Mouse (Mus musculus): ENCODE data around the gene Sbk1. TPM values are rescaled to one million over a fixed set of nuclear protein-coding genes. Genes with fewer than 3 reads are reported as not detected.
"Not testable (repeated sequence)": the region's sequence is repeated elsewhere in the genome, so short reads cannot be mapped to it uniquely, and the experiment has no call there.

Gene Sbk1
- polyA plus RNA-seq, 1 experiment from 2014 or later = 292 TPM

GRCm38 (mm10) chr7:126282683-126282990 lies 10.2 kb downstream of the Sbk1 start:
- peaks cover 90% of the 10 kb centered on the region for H3K4me1 ChIP-seq (replicated peaks)
- H3K9me3 ChIP-seq; H3K4me2 ChIP-seq; H3K4me3 ChIP-seq; H3K27ac ChIP-seq (replicated peaks); ATAC-seq (ENCODE audit: low FRiP score, low read depth); H3K9ac ChIP-seq; H3K27me3 ChIP-seq: not testable (repeated sequence)
- peaks cover 20% of the 10 kb centered on the region for H3K36me3 ChIP-seq
- WGBS = 74% methylated on average over 8 of the region's 8 CpGs

GRCm38 (mm10) chr7:126284021-126284420 lies 11.6 kb downstream of the Sbk1 start:
- H3K4me3 ChIP-seq = no peak overlapping the region
- no peaks in the 10 kb centered on the region for H3K9me3 ChIP-seq
- H3K27ac ChIP-seq (replicated peaks) = no peak overlapping the region
- no peaks in the 10 kb centered on the region for H3K27me3 ChIP-seq
- no peak overlapping the region for H3K4me2 ChIP-seq
- 95% methylated on average over 5 of the region's 5 CpGs for WGBS
- H3K4me1 ChIP-seq (replicated peaks) = peaks cover 90% of the 10 kb centered on the region
- no peak for ATAC-seq (ENCODE audit: low FRiP score, low read depth)
- H3K9ac ChIP-seq = no peak overlapping the region
- peaks cover 17% of the 10 kb centered on the region for H3K36me3 ChIP-seq

DNA sequence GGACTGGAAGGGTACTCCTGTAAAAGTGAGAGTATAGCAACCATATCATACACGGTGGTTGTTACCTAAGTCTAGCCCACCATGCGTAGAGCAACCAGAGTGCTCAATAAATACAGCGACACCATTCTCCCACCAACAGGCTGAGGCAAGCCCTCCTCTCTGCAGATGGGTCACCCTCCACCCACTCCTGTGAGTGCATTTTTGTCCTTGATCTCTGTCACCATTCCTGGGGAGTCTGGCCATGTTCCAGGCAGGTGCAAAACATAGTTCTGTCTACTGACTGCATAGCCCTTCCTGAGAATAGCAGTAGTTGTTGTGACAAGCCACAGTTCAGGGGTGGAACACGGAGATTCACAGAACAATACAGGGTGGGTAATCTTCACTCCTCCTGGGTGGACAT lies 12.0 kb downstream of the Sbk1 start:
- WGBS = 81% methylated on average over 4 of the region's 4 CpGs
- ATAC-seq (ENCODE audit: low FRiP score, low read depth) = no peak
- Histone ChIP-seq H3K36me3 (peaks cover 17% of the 10 kb centered on the region), H3K4me2 (no peak overlapping the region), H3K4me1 (replicated peaks) (peaks cover 89% of the 10 kb centered on the region), H3K4me3 (no peak overlapping the region), H3K27ac (replicated peaks) (no peak overlapping the region), H3K9me3 (no peaks in the 10 kb centered on the region), H3K27me3 (no peaks in the 10 kb centered on the region), H3K9ac (no peak overlapping the region)

GRCm38 (mm10) chr7:126284865-126285264 lies 12.4 kb downstream of the Sbk1 start:
- H3K4me1 ChIP-seq (replicated peaks) = peaks cover 85% of the 10 kb centered on the region
- no peak overlapping the region for H3K4me3 ChIP-seq
- no peak for ATAC-seq (ENCODE audit: low FRiP score, low read depth)
- no peak overlapping the region for H3K4me2 ChIP-seq
- no peak overlapping the region for H3K27ac ChIP-seq (replicated peaks)
- no peaks in the 10 kb centered on the region for H3K9me3 ChIP-seq
- no peaks in the 10 kb centered on the region for H3K27me3 ChIP-seq
- H3K9ac ChIP-seq = no peak overlapping the region
- peaks cover 17% of the 10 kb centered on the region for H3K36me3 ChIP-seq
- WGBS = 57% methylated on average over 4 of the region's 4 CpGs

GRCm38 (mm10) chr7:126285293-126286211 lies 13.1 kb downstream of the Sbk1 start:
- no peak overlapping the region for H3K4me3 ChIP-seq
- H3K9me3 ChIP-seq = no peaks in the 10 kb centered on the region
- H3K27ac ChIP-seq (replicated peaks) = no peak overlapping the region
- whole genome bisulfite sequencing = 72% methylated on average over 12 of the region's 12 CpGs
- peaks cover 16% of the 10 kb centered on the region for H3K36me3 ChIP-seq
- no peaks in the 10 kb centered on the region for H3K27me3 ChIP-seq
- H3K9ac ChIP-seq = no peak overlapping the region
- no peak for ATAC-seq (ENCODE audit: low FRiP score, low read depth)
- peaks cover 78% of the 10 kb centered on the region for H3K4me1 ChIP-seq (replicated peaks)
- H3K4me2 ChIP-seq = no peak overlapping the region

DNA sequence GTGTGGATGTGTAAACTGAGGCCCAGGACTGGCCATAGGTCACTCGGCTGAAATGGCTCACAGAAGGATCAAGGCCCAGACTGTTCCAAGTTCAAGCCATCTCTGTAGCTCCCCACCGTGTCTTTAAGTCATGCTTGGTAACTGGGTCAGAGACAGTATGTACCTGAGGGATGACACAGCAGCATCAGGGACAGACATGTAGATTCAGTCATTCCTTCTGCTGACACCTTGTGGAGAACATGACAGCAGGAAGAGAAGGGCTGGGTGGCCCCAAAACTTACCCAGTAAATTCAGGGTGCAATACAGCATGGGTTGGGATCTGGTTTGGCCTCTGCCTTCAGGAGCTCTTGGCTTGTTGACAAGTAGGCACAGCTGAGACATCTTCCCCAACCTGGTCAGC lies 13.9 kb downstream of the Sbk1 start:
- no peak for ATAC-seq (ENCODE audit: low FRiP score, low read depth)
- Histone ChIP-seq H3K36me3 (peaks cover 20% of the 10 kb centered on the region), H3K4me3 (no peak overlapping the region), H3K4me1 (replicated peaks) (peaks cover 72% of the 10 kb centered on the region), H3K9me3 (no peaks in the 10 kb centered on the region), H3K9ac (no peak overlapping the region), H3K27me3 (no peaks in the 10 kb centered on the region), H3K27ac (replicated peaks) (no peak overlapping the region), H3K4me2 (no peak overlapping the region)
- 87% methylated on average over 2 of the region's 2 CpGs for WGBS

DNA sequence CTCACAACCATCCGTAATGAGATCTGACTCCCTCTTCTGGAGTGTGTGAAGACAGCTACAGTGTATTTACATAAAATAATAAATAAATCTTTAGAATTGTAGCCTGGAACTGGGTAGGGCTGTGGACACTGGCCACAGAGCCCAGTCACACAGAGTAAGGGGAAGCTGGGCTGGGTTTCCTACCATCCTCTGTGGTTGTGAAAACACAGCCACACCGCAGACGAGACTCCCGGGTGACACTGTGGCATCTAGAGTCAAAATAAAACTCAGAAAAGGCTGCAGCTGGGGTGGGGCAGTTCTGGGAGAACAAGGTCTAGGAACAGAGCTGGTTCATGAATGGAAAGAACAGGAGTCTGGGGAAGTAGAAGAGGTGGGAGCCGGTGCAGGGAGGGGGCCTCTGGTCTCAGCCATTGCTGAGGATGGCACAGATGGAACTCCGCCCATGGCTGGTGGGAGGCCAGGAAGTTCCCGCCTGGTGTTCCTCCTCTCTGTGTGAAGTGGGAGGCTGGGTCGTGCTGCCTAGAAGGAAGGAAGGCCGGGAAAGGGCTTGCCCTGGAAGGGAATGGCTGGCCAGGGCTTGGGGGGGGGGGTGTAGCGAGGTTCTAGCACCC lies 15.2 kb downstream of the Sbk1 start:
- H3K27ac ChIP-seq (replicated peaks) = peak overlapping the region; percentile 36; the same call in 1 of the 2 replicates
- H3K36me3 ChIP-seq = peaks cover 27% of the 10 kb centered on the region
- H3K9me3 ChIP-seq = no peaks in the 10 kb centered on the region
- no peaks in the 10 kb centered on the region for H3K27me3 ChIP-seq
- WGBS = 57% methylated on average over 9 of the region's 10 CpGs
- ATAC-seq (ENCODE audit: low FRiP score, low read depth) = no peak; the same call in 1 of the 2 replicates
- H3K4me2 ChIP-seq = no peak overlapping the region
- peaks cover 60% of the 10 kb centered on the region for H3K4me1 ChIP-seq (replicated peaks)
- no peak overlapping the region for H3K4me3 ChIP-seq
- no peak overlapping the region for H3K9ac ChIP-seq

DNA sequence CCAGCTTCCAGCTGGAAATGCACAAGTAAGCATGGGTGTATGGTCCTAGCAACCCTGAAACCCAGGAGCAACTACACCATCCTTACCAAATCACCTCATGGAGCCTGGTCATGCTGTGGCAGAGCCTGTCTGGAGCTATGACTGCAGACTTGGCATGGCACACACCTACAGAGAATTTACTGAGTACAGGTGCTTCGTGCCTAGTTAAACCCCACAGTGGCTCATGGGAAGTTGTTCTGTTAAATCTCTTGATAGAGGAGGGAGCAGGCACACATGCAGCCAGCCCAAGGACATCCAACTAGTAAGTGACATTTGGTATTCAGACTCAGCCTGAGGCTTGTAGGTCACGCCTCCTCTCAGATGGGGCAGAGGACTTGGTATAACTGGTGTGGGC lies 15.7 kb downstream of the Sbk1 start:
- no peak overlapping the region for H3K9ac ChIP-seq
- H3K4me2 ChIP-seq = no peak overlapping the region
- peak overlapping the region; percentile 36; the same call in 1 of the 2 replicates for H3K27ac ChIP-seq (replicated peaks)
- H3K9me3 ChIP-seq = no peaks in the 10 kb centered on the region
- peaks cover 59% of the 10 kb centered on the region for H3K4me1 ChIP-seq (replicated peaks)
- H3K36me3 ChIP-seq = peaks cover 31% of the 10 kb centered on the region
- no peak for ATAC-seq (ENCODE audit: low FRiP score, low read depth)
- no peak overlapping the region for H3K4me3 ChIP-seq
- 52% methylated on average over 2 of the region's 2 CpGs for WGBS
- H3K27me3 ChIP-seq = no peaks in the 10 kb centered on the region

- Histone ChIP-seq H3K9ac (no peak overlapping the region), H3K9me3 (no peaks in the 10 kb centered on the region), H3K27ac (replicated peaks) (peak overlapping the region; percentile 36; the same call in 1 of the 2 replicates), H3K4me1 (replicated peaks) (peaks cover 54% of the 10 kb centered on the region), H3K27me3 (no peaks in the 10 kb centered on the region), H3K4me3 (no peak overlapping the region), H3K36me3 (peaks cover 36% of the 10 kb centered on the region), H3K4me2 (no peak overlapping the region)
- ATAC-seq (ENCODE audit: low FRiP score, low read depth) = no peak
- 47% methylated on average over 13 of the region's 13 CpGs for WGBS
Measured at GRCm38 (mm10) chr7:126288571-126289091, 16.2 kb downstream of the Sbk1 start.

- no peak for ATAC-seq (ENCODE audit: low FRiP score, low read depth)
- H3K4me2 ChIP-seq = no peak overlapping the region
- H3K27ac ChIP-seq (replicated peaks) = 0 out of 2 replicates have a peak overlapping the region, but pooled peaks have one; percentile 36
- H3K36me3 ChIP-seq = peaks cover 44% of the 10 kb centered on the region
- no peaks in the 10 kb centered on the region for H3K9me3 ChIP-seq
- peaks cover 48% of the 10 kb centered on the region for H3K4me1 ChIP-seq (replicated peaks)
- 56% methylated on average over 7 of the region's 7 CpGs for WGBS
- no peak overlapping the region for H3K4me3 ChIP-seq
- no peak overlapping the region for H3K9ac ChIP-seq
- no peaks in the 10 kb centered on the region for H3K27me3 ChIP-seq
Measured at GRCm38 (mm10) chr7:126289371-126289770, 17.0 kb downstream of the Sbk1 start.

- Histone ChIP-seq H3K4me1 (replicated peaks) (peaks cover 42% of the 10 kb centered on the region), H3K4me3 (no peak overlapping the region), H3K9me3 (no peaks in the 10 kb centered on the region), H3K27me3 (no peaks in the 10 kb centered on the region), H3K9ac (no peak overlapping the region), H3K27ac (replicated peaks) (no peak overlapping the region), H3K36me3 (peaks cover 45% of the 10 kb centered on the region), H3K4me2 (no peak overlapping the region)
- ATAC-seq (ENCODE audit: low FRiP score, low read depth) = no peak
- WGBS = 96% methylated on average over 7 of the region's 7 CpGs
Measured at GRCm38 (mm10) chr7:126289956-126290355, 17.5 kb downstream of the Sbk1 start.
